Mouse (Mus musculus) thymus, adult 2 months (tissue): Measurements from ENCODE around the gene Pde9a.

Experiments
- CTCF ChIP-seq: fragments of 200-500 bp; IDR thresholded peaks from 2 replicates; pipeline ENCODE4 v1.5.1; 2012; ENCODE audit warnings: mild to moderate bottlenecking, control low read depth, low read length, moderate library complexity, borderline replicate concordance; ENCODE audit not compliant: control insufficient read depth, poor library complexity, insufficient read depth; ENCODE audit errors: extremely low read depth
- POLR2A ChIP-seq: fragments of 200-500 bp; IDR thresholded peaks from 2 replicates; pipeline ENCODE4 v1.6.1; 2012; ENCODE audit warnings: mild to moderate bottlenecking, low read length, control low read depth, moderate library complexity; ENCODE audit not compliant: control insufficient read depth, poor library complexity, insufficient read depth; ENCODE audit errors: extremely low read depth

DNA sequence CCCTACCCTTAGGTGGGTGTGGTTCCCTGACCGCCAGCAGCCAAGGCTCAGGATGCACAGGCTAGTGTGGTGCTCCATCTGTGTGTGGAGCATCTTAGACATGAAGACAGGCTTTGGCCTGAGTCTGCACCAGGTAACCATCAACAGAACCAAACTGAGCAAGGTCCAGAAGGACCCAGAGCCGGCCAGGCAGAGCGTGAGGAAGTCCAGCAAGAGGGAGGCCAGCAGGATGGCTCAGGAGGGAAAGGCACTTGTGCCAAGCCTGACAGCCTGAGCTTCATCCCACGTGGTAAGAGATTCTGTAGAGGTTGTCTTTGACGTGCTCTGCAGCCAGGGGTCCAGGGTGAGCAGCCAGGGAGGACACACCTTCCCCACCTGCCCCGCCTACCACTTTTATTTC, 111.7 kb downstream of the Pde9a start:
- no peak for TF ChIP-seq POLR2A
- no peak for TF ChIP-seq CTCF
